Mouse (Mus musculus) T-helper 1 cell (primary cell): ENCODE results near the gene BC080695.
"Not testable (repeated sequence)": the region's sequence is repeated elsewhere in the genome, so short reads cannot be mapped to it uniquely, and the experiment has no call there.

Experiments used
- in situ Hi-C: fragments of 300-600 bp; cut with MboI, MseI; formaldehyde crosslinking; loops from one replicate; pipeline ENCODE4 v1.15.1; 2025; ENCODE audit warnings: high pct_unique_total_duplicates

The BC080695 gene

DNA sequence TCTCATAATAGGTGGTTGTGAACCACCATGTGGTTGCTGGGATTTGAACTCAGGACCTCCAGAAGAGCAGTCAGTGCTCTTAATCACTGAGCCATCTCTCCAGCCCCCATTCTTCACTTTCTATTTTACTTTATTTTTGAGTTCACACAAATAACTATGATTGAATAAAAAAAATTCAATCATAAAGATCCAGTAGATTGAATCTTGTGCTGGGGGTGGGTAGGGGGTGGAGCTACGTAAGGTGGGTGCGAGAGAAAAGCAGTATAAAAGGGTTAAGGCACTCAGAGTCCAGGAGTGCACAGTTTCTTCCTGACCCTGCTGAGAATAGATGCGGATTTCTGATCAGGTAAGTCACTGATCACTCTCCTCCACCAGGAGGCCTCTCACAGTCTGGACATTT lies at the start of gene BC080695, which contains the start of gene Gm13057:
Gene BC080695, plus strand, starts transcription at position 301 of the 400 bp plus-strand sequence.
Gene Gm13057, plus strand, starts transcription at position 310 of the 400 bp plus-strand sequence.
- in situ Hi-C loops: not testable (repeated sequence)

DNA sequence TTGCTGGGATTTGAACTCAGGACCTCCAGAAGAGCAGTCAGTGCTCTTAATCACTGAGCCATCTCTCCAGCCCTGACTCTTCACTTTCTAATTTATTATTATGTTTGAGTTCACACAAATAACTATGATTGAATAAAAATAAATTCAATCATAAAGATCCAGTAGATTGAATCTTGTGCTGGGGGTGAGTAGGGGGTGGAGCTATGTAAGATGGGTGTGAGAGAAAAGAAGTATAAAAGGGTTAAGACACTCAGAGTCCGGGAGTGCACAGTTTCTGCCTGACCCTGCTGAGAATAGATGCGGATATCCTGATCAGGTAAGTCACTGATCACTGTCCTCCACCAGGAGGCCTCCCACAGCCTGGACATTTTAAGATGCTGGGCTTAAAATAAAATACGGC lies 40.5 kb upstream of the BC080695 start, which contains the start of gene Gm13043:
Gene Gm13043, plus strand, starts transcription at position 301 of the 400 bp plus-strand sequence.
- in situ Hi-C loops: no loop called here

DNA sequence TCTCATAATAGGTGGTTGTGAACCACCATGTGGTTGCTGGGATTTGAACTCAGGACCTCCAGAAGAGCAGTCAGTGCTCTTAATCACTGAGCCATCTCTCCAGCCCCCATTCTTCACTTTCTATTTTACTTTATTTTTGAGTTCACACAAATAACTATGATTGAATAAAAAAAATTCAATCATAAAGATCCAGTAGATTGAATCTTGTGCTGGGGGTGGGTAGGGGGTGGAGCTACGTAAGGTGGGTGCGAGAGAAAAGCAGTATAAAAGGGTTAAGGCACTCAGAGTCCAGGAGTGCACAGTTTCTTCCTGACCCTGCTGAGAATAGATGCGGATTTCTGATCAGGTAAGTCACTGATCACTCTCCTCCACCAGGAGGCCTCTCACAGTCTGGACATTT lies 15.8 kb upstream of the BC080695 start, which contains the start of gene Gm13040:
Gene Gm13040, plus strand, starts transcription at position 301 of the 400 bp plus-strand sequence.
- in situ Hi-C loops: not testable (repeated sequence)

DNA sequence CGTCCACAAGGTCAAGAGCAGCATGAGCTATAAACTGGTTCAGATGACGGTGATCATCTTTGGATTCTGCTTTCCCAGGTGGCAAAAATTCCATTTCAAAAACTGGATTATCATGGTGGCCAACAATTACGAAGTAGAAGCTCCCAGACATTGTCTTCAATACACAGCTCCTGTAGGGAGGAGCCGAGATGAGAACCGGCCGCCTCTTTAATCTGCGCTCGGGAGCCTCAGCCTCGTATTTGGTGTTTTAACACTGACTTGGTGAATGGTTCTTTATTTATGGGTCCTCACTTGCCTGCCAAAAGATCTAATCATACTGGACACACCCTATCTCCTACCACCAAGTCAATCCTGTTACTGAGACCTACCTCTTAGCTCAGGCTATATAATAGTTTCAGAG lies 60.4 kb downstream of the BC080695 start:
- in situ Hi-C loops: not testable (repeated sequence)

DNA sequence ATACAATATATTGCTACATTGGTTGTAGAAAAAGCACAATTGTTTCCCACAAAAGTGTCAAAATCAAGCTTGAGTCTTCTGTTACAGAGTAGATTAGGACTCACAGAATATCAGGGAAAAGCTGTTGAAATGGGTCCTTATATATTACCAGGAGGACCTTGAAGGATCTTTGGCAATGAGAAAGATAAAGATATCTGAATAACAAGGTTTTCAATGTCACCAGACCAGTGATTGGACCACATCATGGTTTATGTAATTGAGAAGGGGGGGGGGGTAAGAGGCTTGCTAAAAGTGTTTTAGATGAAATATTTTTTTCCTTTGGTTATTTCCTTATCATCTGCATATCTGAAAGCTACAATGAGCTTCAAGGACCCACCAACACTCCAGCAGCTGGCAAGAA lies 63.2 kb downstream of the BC080695 start, which contains the start of gene Gm13083:
Gene Gm13083, plus strand, starts transcription at position 301 of the 400 bp plus-strand sequence.
- in situ Hi-C loops: not testable (repeated sequence)

DNA sequence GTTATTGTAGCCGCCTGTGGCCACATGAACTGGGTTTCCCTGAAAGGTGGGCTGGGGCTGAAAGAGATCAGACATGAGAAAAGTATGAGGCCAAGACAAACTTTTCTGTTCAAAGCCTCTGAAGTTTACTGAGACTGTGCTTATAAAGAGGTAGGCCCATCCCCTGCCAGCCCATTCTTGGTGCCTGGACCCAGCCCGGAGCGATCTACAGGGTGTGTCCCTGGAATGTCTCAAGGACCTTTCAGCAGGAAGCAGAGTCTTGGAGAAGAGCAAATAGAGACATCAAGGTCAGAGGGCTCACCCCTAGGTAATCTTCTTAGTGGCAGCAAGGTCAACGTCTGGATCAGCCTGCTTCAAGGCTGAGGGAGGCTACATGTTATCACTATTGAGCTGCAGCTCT lies 66.6 kb downstream of the BC080695 start:
- in situ Hi-C loops: not testable (repeated sequence)
